Mouse (Mus musculus) cerebellum, adult 2 months (tissue): Measurements from ENCODE around the gene Rnf43.

Experiments used
- CTCF ChIP-seq: fragments of 200-500 bp; IDR thresholded peaks from 2 replicates; pipeline ENCODE4 v1.5.1; 2011; ENCODE audit warnings: low read depth, mild to moderate bottlenecking, control low read depth, low read length, moderate library complexity, borderline replicate concordance; ENCODE audit not compliant: insufficient read depth
- POLR2A ChIP-seq: fragments of 200-500 bp; IDR thresholded peaks from 2 replicates; pipeline ENCODE4 v1.6.1; 2011; ENCODE audit warnings: low read length, control low read depth, borderline replicate concordance; ENCODE audit not compliant: insufficient read depth

- TF ChIP-seq CTCF = no peak
- no peak for TF ChIP-seq POLR2A
Measured at GRCm38 (mm10) chr11:87727471-87727870, 64.9 kb downstream of the Rnf43 start.
